Mouse (Mus musculus): ENCODE measurements around the gene Ttll11. TPM values are rescaled to one million over a fixed set of nuclear protein-coding genes. Genes with fewer than 3 reads are reported as not detected.

Ttll11 gene
- total RNA-seq, 4 experiments from 2014 or later = 37.3 to 54.3 (median 41.6) TPM

GRCm38 (mm10) chr2:35856901-35857300, 122.8 kb downstream of the Ttll11 start:
- DNase-seq (ENCODE audit: low spot score in 2 of 2) = no peak

- DNase-seq (ENCODE audit: low spot score in 2 of 2) = no peak
Measured at GRCm38 (mm10) chr2:35854877-35855276, 124.8 kb downstream of the Ttll11 start.

DNA sequence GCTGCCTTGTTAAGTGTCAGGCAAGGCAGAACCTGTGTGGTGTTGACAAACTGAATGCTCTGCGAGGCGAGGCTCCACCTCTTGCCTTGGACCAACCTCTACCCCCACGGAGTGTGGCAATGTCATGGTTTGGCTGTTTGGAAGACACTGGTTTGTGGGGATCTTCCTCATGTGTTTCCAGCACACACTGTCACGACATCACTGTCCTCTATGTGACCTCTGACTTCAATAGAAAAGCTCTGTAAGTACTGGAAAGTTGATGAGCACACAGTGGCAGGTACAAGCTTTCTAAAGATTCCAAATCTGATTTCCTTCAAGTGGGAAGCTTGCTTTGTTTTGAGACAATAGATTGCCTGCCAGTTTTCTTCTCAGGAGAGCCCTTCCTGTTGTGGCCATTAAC, 126.7 kb downstream of the Ttll11 start:
- no peak for DNase-seq (ENCODE audit: low spot score in 2 of 2)

DNA sequence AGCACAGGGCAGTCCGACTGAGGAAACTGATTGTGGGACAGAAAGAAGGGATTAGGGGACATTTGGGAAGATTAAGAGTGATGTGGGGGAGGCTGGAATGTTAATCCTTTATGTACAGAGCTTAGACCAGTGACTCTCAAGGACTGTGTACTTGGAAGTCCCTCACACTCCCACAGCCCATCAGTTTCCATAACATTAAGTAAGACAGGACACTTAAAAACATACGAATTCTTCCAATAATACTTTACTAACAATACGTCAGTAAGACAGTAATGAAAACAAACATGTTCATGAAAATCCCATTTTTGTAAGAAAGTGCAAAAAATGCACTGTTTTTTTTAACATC, 127.6 kb downstream of the Ttll11 start:
- DNase-seq (ENCODE audit: low spot score in 2 of 2) = no peak

GRCm38 (mm10) chr2:35851420-35852163, 128.1 kb downstream of the Ttll11 start:
- DNase-seq (ENCODE audit: low spot score in 2 of 2) = no peak

DNA sequence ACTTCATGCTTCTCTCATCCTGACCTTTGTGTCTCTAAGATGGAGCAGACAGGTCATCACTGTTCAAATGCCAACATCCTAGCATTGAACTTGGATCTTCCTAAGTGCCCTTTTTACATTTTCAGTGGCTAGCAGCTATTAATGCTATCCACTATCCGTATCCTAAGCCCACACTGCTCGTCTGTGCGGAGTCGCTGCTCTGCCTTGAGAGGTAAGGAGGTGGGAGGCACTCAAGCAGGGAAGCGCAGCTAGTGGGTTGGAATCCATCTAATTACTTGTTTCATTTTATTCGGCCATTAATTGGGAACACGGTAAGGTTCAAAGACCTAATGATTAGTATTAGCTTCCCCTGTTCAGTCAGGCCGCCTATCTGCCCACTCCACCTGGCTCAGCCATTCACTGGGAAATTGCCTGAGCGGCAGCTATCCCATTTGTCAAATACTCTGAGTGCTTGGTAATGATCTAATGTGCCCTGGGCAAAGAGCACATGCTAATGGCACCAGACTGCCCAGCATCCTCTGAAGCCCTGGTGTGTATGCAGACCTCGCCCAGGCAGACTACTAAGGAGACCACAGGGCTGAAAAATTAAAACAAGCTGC, 130.0 kb downstream of the Ttll11 start:
- DNase-seq (ENCODE audit: low spot score in 2 of 2) = no peak

DNA sequence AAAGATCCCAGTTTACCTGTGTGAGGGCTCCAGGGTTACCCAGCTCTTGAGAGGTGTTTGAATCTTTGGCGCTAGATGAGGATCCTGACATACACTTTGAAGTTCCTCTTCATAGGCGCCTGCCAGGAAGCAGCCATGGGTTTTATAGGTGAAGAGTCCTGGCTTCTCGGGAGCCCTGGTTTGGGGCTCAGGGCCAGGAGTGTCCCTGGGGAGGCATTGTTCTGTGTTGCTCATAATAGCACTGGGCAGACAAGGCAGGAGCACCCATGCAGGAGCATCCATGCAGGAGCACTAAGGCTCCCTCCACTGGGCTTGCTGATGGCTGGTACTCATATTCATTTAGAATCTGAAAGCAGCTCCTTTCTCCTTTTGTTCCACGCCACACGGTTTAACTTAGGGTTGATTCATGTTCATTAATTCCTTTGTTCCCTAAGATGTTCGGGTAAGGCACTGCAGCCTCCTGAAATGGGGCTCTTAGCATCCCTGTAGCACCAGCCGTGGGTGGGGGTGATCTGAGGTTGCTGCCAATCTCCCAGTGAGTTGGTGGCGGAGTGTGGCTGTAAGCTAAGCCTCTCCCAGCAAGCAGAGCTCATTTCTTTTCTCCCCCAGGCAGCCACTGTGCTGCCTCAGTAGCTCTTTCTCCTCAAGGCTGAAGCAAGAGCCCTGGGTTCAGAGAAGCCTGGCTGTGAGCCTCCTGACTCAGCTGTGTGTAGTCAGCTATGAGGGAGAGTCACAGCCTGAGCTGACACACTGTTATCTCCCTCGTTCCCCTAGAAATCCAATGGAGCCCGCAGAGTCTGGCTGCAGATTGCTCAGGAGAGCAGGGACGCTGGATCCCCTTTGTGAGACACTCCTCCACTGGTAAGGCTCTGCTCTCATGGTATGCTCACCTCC, 133.9 kb downstream of the Ttll11 start:
- peak; percentile 48 to 76 for DNase-seq (ENCODE audit: low spot score in 2 of 2)

DNA sequence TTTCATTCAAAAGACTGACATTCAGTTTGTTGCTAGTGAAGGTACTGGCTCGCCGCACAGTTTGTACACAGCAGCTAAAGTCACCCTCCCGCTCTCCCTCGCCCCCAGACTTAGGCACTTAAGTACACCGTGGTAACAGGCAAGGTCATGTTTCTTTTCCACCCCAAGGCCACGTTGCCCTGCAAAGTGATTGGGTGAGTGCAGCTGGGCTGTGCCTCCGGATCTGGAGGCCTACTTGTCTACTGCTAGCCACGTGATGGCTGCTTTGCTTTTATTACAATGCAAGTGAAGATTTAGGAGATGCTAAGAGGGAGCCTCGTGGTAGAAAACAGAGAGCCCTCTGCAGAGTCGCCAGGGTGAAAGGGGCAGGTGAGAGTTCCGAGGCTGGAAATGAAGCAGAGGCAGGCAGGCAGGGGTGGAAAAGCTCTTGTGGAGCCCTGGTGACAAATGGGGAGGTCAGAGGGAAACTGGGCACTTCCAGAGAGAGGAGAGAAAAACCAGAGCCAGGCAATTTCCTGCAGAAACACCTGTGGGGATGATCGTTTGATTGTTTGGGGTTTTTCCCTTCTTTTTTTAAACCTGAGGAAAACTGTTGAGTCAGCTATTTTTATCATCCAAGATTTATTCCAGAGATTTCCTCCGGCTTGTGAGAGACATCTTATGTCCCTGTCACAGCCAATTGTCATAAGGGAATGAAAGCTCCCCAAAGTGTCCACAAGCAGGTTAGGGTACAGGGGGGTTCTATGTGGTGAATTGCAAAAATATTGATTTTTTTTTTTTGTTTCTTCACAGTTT, 135.6 kb downstream of the Ttll11 start:
- no peak for DNase-seq (ENCODE audit: low spot score in 2 of 2)

DNA sequence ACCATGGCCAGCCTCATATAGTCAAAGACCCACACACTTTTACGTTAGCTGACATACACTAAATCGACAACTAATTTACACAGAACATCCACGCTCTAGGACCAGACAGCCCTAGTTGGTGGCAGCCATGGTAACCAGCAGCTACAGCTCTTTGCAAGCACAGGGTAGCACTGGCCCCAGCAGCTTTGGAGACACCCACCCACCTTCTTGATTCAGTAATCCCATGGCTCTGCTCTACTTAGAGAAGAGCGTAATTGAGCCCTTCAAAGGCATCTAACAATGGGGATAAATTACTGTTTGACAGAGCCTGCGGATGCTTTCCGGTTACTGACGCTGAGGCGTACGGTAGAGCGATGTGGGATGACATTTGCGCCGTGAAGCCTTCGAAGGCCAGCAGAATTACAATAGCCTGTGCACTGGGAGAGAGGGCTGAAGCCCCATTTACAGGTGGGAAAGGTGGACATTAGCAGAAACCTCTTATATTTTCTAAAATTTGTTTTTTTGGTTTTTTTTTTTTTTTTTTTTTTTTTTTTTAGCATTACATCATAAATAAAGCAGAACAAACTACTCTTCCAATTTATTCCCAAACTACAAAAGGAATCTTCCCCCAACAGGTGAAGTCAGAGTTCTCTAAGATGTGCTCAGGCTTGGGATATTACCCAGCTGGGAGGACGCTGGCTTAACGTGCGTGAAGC, 136.8 kb downstream of the Ttll11 start:
- DNase-seq (ENCODE audit: low spot score in 2 of 2) = peak in 1 of 2 experiments; percentile 57

- DNase-seq (ENCODE audit: low spot score in 2 of 2) = no peak
Measured at GRCm38 (mm10) chr2:35841841-35842420, 137.8 kb downstream of the Ttll11 start.

- DNase-seq (ENCODE audit: low spot score in 2 of 2) = no peak
Measured at GRCm38 (mm10) chr2:35840956-35841816, 138.5 kb downstream of the Ttll11 start.

DNA sequence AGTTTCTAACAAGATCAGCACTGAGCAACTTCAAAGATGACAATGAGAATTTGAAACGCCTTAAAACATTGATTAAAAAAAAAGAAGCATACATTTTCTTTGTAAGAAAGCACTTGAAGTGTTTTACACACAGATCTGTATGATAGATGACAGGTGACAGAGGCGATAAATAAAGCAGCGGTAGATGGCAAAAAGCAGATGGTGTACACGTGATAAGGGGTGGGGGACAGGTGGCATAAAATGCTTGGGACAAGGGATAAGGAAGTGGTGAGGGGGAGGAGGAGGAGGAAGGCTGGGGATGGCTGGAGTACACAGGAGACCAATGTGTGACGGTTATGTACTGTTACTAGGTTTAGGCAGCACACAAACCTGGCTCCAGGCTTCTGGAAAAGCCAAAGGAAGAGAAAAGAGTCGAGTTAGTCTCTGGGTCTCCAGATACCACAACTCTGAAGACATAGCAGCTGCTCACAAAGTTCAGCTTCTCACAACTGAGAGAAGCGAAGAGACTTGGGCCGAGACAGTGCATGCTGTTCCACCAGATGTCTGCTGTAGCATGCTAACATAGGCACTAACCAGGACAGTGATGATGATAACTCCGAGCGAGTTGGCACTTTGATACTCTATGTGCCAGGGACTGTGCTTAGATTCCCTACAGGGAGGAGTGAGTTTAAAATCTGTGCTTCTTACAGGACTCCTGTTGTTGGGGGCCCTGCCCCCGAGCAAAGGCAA, 140.8 kb downstream of the Ttll11 start:
- DNase-seq (ENCODE audit: low spot score in 2 of 2) = peak in 1 of 2 experiments; percentile 25

DNA sequence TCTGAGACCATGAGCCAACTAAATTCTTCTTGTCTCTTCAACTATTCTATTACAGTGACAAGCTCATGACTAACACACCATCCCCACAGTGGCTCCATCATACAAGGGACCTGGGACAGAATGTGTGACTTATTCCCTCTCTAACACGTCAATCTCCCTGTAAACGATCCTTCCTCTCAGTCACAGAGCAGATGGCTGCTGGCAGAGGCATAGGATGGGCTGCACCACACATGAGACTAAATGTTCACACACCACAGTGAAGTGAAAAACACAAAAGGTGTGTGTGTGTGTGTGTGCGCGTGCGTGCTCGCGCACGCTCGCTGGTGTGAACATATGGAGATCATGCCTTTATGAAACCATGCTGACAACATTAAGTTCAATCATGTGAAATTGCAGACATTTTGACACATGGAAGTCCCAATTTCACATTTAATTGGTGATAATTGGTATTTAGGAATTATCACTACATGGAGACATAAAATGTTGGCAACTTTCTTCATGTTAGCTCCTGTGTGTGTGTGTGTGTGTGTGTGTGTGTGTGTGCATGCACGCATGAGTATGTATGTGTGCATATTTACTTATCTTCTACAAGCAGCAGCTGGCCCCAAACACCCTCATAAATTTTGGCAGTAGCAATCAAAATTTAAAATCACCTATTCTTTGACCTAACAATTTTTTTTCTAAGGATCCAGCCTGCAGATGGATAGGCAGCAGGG, 145.4 kb downstream of the Ttll11 start:
- no peak for DNase-seq (ENCODE audit: low spot score in 2 of 2)

- no peak for DNase-seq (ENCODE audit: low spot score in 2 of 2)
Measured at GRCm38 (mm10) chr2:35833546-35833945, 146.2 kb downstream of the Ttll11 start.

- no peak for DNase-seq (ENCODE audit: low spot score in 2 of 2)
Measured at GRCm38 (mm10) chr2:35832742-35833425, 146.8 kb downstream of the Ttll11 start.

- DNase-seq (ENCODE audit: low spot score in 2 of 2) = no peak
Measured at GRCm38 (mm10) chr2:35831904-35832581, 147.7 kb downstream of the Ttll11 start.

Measured in left cerebral cortex, adult 8-10 months (tissue).